Mouse (Mus musculus) lung, postnatal 25 days (tissue): Measurements from ENCODE around the gene Serpinb1a.
A peak's percentile ranks its signal among the peaks of the same experiment; 100 is the strongest.

Experiments
- DNase-seq: peaks from one replicate; pipeline ENCODE4 v3.0.0; 2022; ENCODE audit warnings: low spot score

The Serpinb1a gene

DNA sequence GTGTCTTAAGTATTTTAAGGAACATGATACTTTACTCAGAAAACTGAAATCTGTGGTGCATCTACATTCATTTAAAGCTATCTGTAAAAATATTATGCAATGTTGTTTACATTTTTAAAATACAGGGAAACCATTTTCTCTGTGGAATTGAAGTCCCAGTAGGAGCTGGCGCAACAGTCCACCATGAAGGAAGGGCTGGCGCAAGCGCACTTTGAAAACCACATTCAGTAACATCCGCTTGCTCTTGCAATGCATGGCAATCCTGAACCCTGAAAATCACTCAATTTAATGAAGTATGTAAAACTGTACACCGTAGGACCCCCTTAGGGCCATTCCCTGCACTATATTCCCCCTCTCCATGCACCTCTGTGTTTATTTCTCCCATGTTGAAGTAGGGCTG is 16.5 kb downstream of the Serpinb1a start:
- DNase-seq = no peak

DNA sequence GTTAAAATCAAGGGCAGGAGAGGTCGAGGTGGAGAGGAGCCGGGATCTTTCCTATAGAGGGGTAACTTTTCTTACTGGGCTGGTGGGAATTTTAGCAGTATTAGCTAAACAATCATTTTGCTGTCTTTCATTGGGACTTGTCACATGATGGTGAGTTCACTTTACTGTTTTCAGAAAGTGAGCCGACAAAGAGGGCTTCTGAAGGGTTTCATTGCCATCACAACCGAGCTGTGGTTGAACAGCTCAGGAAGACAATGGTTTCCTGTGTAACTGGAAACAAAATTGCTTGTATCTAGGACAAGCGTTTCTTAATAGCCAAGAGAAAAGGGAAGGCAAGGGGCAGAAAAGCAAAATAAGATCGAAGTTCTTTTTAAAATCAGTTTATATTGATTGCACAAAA is 17.7 kb downstream of the Serpinb1a start:
- no peak for DNase-seq

DNA sequence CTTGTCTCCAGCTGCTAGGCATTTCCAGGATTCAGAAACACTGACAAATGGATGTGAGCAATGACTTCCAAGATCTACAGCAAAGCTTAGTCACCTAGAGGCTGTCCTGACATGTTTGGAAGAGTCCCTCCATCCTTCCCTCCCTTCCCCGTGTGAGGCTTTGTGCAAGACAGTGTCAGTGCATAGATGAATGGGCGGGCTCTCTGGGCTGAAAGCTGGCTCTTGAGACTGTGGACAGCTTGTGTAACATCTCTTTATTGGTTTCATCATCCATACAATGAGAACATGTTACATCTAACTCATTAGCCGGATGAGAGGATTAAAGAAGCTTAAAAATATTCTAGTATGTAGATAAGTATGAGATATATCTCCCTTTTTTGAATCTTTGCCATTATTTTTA is 18.2 kb downstream of the Serpinb1a start:
- no peak for DNase-seq

DNA sequence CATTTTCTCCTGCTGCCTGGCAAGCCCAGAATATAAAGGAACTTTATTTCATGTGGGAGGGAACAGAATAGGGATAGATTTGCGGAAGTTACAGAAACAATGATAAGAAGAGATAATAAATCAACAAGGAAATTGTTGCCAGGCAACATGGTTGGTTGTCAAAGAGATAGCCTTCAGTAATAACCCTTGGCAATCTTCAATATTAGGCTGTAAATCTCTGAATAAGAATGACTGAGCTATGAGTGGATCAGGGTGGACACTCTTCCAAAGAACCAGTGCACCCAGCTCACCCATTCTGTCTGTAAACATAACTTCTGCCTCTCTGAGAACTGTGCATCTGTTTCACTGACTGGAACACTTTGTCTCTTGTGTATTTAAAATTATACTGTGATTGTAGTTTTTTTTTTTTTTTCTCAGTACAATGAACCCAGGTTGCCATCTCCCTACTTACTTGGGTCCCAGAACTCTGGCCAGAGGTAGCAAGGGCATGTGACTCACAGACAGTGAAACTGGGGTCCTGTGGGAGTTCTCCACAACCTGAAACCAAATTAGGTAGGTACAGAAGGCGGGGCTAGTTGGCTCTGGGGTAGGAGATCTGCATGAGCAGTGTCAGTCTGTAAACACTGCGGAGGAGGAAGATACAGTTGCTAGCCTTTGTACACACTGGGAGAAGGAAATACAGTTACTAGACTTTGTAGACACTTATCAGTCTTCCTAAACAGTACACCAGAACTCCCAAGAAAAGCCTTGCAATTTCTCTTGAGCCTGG is 19.3 kb downstream of the Serpinb1a start:
- DNase-seq = peak; percentile 64

DNA sequence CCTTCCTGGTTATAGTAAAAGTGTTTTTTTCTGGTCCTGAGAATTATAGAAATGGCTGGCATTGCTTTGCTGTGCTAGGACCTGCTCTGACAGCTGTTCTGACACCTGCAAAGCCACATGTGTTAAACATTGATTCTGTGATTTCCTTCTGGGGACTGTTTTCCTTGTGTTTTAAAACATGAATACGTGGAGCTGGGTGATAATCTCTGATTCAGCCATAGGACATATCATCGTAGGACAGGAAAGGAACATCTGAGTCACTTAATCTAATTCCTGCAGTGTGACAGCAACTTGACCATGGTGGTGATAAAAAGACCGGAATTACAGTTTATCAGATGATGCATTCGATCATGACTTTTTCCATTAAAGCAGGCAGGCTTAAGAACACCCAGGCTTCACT is 22.1 kb downstream of the Serpinb1a start:
- no peak for DNase-seq

DNA sequence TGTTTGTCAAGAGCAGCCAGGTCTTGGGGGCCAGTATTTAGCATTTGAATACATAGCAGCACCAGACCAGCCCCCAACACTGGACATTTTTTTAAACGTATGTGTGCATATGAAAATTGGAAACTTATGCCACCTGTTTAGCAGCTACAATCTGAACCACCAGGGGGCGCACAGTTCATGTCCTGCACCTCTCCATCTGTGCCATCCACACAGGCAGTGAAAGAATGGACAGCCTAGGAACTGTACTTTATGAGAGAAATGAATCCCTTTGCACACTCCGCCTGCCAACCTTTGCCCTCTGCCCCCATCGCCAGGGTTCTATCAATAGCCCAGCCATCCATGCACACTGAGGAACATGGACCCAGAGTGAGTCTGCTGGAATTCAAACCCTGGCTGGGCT is 23.0 kb downstream of the Serpinb1a start:
- DNase-seq = peak; percentile 59

DNA sequence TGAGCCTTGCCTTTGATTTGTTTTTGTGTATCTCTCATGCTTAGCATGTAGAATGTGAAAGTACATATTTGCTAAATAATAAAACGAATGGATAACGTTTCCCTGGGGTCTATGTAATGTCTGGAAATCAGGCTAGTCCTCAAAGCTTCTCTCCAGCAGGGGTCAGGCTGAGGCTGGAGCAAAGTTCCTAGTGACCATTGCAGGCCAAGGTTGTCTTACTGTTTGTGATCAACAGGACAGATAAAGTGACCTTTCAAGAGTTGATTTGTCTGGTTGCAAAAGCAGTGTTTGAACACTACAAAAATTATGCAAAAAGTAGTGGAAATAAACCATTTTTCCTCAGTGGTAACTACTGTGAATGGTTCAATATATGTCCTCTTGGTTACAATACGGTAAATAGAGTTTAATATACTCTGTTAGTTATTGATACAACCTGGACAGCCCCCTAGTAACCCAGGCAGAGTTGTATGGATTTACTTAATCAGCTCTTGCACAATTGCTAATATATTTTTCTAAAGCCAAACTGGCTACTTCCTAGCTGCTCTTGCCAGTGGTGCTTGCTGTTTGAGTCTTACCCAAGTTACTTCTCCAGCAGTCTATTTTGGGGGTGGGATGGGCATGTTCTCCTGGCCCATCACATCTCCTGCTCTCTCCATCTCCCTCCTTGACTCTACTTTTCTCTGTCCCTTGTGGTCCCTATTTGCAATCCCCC is 23.7 kb downstream of the Serpinb1a start:
- DNase-seq = no peak

DNA sequence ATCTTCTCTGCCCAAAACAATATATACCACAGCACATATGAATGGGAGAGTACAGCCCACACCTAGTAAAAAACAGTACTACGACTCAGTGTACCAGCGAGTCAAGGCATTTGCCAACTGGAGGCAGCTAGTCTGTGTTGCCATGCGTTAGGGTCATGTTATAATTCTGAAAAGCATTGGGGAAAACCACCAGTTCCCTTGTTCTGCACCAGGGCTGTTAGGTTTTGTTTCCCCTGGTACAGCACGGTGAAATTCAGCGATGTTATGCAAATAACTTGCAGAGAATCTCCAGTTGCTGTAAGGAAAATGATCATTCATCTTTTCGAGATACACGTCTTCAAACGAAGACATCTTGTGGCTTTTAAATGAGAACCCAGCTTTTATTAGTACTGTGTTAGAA is 25.4 kb downstream of the Serpinb1a start:
- no peak for DNase-seq

DNA sequence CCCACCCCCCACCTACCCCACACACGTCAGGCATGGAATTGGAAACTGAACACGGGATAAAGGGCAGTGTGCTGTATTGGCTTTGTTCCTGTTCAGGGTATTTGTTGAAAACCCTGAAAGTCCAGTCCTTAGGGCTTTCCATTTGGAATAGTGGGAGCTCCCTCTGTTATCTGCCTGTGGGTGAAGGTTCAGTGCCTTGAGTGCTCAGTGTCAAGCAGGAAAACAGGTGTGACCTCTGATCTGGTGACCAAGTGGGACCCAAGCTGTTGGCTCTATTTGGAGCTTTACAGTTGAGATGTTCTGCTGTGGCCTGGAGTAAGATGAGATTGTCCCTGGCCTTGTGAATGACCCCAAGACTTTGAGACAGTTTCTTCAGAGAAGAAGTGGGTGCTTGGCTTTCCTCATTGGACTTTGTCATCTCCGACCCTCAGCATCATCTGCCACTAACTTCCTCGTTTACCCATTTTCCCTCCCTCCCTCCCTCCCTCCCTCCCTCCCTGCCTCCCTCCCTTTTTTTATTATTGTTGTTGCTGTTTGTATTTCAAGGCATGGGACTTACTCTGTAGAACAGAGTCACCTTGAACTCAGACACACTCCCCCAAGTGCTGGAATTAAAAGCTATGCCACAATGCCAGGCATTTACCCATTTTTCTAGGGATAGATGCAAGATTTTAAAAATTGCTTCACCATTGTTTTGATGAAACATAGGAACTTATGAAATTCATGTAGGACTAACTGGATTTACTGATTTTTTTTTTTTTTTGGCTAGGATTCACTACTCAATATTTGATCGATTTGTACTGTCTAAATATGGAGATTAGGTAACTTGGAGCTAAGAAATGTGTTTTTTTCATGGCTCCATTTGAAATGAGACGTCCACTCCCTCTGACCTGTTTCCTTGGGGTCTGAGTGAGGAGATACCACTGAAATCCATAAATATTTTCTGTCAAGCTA is 26.3 kb downstream of the Serpinb1a start:
- no peak for DNase-seq

DNA sequence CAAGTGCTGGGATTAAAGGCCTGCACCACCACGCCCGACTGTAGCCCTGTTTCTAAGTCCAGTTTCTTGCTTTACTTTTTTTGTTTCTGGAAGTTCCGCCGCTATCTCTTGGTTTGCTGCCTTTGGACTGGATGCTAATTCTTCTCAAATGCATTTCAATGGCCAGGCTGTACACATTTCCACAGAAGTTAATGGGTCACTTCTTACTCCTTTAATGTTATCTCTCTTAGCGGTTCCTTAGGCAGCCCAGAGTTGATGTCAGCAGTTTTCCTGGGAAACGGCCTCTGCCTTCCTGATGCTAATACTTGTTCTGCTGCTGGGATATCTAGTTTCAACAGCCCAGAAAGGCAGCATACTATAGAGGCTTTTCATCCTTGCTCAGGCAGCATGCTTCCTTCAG is 27.9 kb downstream of the Serpinb1a start:
- no peak for DNase-seq

DNA sequence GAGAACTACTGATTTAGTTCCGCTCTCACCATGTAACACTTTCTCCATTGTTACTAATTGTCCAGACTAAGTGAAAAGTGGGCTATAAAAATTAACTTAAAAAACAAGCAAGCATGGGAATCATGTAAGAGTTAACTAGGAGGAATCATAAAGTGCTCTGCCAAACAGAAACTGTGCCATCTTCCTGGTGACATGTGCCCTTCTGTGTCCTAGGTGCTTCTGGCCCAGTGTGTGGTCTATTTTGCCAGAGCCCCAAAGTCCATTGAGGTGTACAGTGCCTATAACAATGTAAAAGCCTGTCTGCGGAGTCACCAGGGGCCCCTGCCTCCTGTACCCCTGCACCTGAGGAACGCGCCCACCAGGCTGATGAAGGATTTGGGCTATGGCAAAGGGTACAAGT is 29.3 kb downstream of the Serpinb1a start:
- no peak for DNase-seq

DNA sequence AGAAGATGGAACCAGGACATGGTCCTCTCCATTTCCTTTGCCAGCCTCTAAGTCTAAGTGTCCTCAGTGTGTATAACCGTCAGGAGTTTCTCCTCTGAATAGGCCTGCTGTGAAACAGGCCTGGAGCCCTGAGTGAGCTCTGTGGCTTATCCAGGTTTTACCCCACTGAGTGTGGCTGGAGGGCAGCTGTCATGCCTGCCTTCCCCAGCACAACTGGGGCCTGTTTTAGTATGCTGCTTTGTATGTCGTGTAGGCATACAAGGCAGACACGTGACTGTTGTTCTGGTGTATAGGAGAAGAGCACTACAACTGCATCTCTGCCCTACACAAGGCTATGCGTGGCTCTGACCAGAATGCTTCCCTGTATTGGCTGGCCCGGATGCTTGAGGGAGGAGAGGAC is 31.1 kb downstream of the Serpinb1a start:
- DNase-seq = no peak

DNA sequence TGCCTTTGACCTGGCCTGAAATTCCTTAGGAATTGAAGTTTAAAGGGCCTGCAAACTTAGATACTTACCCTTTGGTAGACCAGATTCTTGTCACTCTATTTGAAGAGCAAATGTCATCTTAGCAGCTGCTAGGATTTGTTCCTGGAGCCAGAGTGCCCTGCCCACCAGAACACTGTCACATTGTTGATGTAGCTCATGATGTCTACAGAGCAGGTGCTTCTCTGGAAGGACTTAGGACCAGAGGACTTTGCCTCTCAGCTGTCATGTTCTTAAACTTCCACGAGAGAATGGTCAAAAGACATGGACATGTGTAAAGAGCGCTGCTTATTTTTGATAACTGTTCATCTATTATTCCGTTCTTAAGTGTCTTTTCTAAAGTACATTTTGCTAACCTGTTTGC is 31.7 kb downstream of the Serpinb1a start:
- DNase-seq = no peak

DNA sequence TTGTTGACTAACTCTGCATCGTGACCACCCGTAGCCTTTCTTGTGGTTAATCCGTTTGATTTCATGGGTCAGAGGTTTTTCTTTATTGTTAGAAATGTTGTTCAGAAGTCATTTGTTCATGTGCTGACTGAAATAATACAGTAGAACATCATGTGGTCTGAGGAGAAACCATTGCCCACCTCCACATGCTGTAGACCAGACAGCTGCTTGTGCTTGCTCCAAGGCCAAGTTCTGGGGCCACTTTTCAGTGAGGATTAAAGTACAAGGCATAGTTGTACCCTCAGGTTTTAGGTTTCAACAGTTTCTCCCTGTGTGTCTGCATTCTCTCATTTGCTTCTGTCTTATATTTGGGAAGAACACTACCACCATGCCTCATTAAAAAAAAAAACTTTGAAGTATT is 43.4 kb downstream of the Serpinb1a start:
- no peak for DNase-seq

DNA sequence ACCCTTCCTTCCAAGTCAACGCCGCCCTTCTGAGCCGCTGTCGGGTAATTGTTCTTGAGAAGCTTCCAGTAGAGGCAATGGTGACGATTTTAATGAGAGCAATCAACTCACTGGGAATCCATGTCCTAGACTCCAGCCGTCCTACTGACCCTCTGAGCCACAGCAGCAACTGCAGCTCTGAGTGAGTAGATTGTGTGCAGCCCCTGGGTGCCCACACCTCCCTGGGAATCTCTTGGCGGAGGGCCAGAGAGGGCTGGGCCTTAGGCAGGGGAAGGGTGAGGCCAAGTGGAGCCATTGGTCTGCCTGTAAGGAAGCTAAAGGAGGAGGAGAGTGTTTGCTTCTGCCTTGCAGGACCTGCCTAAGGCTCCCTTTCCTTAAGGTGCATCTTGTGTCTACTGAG is 44.2 kb downstream of the Serpinb1a start:
- DNase-seq = no peak

DNA sequence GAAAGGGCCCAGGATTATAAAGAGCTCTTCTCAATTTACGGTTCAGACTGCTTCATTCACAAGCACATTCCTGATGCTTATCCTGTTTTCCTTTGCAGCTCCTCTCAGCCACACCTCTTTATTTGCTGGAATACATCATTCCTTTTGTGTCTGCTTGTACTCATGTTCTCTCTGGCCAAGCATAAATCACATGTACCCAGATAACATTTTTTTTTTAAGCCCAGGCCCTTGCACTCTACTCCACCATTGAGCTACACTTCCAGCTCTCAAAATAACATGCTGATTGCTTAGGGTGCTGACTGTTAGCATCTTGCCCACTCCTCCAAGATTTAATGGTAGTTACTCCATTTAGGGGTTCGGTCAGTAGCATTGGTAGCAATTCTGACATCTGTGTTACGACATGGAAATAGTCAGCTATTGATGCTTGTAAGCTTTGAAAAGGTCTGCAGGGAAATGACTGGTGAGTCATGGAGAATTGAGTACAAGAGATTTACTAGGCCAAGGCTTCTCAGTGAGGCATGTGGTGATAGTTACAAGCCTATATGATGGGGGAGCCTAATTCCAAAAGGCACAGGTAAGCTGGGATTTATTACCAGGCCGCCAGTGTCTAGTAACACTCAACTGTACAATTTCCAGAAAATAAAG is 47.2 kb downstream of the Serpinb1a start:
- no peak for DNase-seq

DNA sequence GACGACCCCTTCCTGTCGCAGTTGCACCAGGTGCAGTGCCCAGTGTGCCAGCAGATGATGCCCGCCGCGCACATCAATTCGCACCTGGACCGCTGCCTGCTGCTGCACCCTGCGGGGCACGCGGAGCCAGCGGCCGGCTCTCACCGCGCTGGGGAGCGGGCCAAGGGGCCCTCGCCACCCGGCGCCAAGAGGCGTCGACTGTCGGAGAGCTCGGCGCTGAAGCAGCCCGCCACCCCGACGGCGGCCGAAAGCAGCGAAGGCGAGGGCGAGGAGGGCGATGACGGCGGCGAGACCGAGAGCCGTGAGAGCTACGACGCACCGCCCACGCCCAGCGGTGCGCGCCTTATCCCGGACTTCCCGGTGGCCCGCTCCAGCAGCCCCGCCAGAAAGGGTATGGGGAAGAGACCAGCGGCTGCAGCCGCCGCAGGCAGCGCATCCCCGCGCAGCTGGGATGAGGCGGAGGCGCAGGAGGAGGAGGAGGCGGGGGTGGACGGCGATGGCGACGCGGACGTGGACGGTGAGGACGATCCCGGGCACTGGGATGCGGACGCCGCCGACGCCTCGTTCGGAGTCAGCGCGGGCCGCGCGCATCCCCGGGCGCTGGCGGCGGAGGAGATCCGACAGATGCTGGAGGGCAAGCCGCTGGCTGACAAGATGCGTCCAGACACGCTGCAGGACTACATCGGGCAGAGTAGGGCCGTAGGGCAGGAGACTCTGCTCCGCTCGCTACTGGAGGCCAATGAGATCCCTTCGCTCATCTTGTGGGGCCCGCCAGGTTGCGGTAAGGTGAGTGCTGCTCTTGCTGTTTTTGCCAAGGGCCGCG is 48.5 kb downstream of the Serpinb1a start, which contains the start of gene D930007J09Rik:
Gene D930007J09Rik (minus strand): TSS at position 591 of the 823 bp plus-strand sequence.
- peak; percentile 14 for DNase-seq

DNA sequence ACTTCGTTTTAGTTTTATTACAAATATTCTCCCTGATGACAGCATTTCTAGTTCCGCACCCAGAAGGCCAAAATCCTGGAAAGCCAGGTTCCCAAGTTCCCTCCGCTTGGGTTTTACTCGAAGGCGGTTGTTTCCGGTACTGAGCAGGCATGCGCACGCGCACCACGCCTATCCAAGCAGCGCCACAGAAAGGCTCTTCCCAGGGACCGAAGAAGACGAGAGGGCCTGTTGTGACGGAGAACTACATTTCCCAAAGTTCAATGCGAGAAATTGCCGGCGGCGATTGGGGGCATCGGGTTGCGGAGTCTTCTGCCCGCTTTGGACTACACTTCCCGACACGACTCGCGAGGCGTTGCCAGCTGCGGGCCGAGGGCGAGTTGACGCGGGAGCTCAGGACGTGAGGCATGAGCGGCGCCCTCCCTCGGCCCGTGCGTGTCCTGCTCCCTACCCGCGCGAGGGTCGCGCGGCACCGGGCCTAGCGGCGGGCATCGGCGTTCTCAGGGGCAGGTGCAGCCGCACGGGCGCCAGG is 49.2 kb downstream of the Serpinb1a start, which contains the start of gene Wrnip1:
Gene Wrnip1 (plus strand): TSS at position 346 of the 529 bp plus-strand sequence.
- DNase-seq = peak; percentile 99

DNA sequence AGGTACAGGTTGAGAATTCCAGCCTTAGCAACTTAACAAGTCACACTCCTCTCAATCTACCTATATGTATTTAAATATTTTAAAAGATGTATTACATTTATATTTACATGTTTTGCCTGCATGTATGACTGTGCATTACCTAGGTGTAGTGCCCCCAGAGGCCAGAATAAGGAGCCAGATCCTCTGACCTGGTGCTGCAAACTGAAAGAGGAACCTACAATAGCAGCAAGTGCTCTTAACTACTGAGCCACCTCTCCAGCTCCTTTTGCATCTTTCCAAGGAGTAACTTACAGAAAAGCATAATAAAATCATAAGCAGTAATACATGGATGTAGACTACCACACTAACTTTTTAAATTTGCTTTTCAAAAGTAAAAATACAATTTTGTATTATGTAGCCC is 50.1 kb downstream of the Serpinb1a start:
- peak; percentile 25 for DNase-seq

DNA sequence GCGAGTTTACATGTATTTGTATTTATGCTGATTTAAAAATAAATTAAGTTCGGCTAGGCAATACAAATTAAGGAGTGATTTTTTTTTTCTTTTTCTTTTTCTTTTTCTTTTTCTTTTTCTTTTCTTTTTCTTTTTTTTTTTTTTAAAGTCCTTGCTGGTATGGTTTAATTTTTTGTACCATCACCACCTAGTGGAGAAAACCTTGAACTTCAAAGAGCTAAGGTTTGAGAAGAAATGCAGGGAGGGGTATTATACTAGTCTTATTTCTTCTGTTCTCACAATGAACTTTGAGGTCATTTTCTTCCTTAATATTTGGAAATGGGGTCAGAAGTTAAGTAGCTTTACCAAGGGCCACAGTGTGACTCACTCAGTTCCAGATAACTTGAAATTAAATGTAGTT is 51.9 kb downstream of the Serpinb1a start:
- no peak for DNase-seq

DNA sequence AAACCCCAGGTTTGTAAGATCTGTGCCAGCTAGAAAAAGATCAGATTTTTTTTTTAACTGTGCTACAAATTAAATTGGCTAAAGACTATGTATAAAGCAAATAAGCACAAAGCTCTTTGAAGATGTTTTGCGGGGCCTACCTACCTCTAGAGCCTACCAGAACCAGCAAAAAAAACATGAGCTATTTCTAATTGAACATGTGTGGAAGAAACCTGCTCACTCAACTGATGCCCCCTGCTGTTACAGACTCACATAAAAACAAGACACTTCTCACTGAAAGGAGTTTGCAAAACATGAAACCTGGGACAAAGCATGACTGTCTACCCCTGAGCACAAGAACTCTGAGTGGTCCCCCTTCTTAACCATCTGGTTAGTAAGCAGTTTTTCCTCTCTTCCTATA is 53.9 kb downstream of the Serpinb1a start:
- DNase-seq = no peak
